Mouse (Mus musculus) cerebellum, adult 9-10 months (tissue): Measurements from ENCODE around the gene Fam69b.

Experiments used
- DNase-seq: peaks from one replicate; pipeline ENCODE4 v3.0.0; 2022

Gene Fam69b

DNA sequence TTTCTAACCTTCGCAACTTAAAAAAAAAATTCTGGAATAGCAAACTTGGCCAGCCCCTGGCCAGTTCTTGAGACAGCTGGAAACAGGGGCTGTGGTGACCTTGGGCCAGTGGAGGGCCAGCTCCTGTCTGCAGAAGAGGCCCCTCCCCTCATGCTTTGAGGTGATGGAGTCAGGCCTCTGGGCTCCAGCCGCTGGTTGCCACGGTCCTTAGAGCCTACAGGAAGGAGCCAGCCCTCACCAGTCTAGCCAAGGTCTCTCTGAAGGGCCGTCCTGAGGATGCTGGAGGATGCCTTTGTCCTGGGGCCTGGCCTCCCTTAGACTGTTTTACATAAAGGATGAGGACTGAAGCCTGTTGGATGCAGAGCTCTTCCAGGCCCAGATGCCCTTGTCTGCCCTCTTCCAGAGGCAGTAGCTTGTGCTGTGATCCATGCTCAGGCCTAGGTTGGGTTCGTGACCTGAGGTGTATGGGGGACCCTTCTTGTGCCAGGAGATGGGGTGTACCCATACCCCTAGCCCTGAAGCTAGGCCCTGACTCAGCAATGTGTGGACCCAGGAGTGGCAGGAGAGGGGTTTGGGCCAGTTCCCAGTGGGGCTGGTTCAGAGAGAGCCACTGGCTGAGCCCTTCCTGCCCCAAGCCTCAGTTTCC is 658 bp downstream of the Fam69b start:
- DNase-seq, result peak; percentile 46

GRCm38 (mm10) chr2:26632541-26633395 is 4.5 kb downstream of the Fam69b start:
- DNase-seq, result no peak

- DNase-seq, result no peak
Observed at GRCm38 (mm10) chr2:26633953-26634530, 5.8 kb downstream of the Fam69b start.

DNA sequence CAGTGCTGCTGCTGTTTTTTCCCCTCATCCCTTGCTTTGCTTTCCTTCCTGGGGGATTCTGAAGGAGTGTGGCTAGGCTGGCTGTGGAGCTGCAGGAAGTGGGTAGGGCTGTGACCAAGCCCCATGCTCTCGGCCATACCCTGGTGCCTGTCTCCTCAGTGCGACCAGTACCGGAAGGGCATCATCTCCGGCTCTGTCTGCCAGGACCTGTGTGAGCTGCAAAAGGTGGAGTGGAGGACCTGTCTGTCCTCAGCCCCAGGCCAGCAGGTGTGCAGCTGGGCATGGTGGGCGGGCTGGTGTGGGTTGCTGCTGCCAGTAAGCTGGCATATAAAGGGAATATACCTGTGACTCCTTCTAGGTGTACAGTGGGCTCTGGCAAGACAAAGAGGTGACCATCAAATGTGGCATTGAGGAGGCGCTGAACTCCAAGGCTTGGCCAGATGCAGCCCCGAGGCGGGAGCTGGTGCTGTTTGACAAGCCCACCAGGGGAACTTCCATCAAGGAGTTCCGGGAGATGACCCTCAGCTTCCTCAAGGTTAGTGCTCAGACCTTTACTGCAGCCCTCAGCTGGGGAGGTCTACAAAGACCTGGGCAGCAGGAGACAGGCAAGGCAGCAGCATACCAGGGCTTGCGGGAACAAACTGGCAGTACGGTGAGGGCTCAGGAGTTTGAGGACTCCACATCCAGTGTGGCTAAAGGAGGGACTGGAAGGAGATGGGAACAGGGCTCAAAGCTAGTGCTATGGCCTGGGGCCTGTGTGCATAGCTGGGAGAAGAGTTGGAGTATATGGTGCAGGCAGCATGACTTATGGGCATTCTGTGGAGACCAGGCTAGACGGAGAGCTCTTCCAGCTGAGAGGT is 6.6 kb downstream of the Fam69b start:
- DNase-seq, result no peak

DNA sequence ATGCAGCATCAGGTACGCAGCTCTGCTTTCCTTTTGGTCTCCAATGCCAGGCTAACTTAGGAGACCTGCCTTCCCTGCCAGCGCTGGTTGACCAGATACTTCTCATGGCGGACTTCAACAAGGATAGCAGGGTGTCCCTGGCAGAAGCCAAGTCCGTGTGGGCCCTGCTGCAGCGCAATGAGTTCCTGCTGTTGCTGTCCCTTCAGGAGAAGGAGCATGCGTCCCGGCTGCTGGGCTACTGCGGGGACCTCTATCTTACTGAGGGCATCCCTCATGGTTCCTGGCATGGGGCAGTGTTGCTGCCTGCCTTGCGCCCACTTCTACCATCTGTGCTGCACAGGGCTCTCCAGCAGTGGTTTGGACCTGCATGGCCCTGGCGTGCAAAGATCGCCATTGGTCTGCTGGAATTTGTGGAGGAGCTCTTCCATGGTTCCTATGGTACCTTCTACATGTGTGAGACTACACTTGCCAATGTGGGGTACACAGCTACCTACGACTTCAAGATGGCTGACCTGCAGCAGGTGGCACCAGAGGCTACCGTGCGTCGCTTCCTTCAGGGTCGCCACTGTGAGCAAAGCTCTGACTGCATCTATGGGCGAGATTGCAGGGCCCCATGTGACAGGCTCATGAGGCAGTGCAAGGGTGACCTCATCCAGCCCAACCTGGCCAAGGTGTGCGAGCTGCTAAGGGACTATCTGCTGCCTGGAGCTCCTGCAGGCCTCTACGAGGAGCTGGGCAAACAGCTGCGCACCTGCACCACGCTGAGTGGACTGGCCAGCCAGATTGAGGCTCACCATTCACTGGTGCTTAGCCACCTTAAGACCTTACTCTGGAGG is 7.5 kb downstream of the Fam69b start:
- peak; percentile 23 for DNase-seq

DNA sequence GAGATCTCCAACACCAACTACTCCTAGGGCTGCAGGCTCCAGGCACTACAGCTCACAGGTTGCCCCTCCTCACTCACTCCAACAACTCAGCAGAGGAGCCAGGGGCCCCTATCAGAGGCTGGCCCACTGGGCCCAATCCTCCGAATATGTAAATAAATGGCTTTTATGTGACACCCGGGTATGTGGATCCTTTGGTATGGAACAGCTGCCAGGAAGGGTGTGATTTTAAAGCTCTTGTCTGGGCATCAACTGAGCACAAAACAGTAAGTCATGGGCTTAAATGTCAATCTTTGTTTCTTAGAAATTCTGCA is 8.0 kb downstream of the Fam69b start:
- no peak for DNase-seq

DNA sequence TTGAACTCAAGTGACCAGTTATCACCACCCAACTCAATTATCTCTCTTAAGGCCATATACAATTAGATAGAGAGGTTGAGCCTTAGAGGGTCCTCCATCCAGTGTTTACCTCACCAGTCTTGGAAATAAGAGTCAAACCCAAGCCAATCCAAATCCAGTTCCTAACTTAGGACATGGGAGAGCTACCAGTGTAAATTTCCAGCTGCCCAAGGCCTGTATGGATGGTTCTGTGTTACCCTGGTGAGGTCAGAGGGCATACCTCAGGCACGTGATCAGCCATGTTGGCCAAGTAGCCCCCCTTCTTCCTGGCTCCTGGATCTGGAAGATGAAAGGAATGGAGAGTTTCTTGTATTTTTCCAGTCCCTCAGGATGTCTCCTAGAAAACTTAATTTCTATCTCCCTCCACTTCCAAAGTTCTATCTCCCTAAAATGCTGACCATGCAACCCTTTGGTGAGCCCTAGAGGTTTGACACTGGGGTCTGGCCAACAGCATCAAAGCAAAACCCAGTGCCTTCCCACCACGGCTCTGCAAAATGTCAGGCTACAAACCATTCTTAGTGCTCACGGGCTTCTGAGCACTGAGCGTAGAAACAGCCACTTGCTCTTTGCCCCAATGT is 9.2 kb downstream of the Fam69b start:
- no peak for DNase-seq

DNA sequence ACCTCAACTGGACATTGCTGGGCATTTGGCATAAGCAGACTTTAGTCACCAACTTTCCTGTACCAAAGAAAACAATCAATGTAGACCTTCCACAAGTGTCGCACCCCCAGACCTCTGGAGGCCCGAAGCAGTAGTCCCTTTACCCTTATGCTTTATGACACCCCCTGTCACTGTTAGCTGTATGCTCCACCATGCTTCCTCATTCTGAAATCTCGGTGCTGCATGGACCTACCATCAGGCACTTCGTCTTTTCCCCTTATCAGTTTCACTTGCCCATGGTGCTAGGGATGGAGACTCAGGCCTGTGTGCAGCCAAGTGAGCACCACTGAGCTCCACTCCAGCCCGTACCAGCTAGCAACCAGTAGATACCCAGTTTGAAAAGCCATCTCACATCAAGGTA is 9.8 kb downstream of the Fam69b start:
- no peak for DNase-seq

DNA sequence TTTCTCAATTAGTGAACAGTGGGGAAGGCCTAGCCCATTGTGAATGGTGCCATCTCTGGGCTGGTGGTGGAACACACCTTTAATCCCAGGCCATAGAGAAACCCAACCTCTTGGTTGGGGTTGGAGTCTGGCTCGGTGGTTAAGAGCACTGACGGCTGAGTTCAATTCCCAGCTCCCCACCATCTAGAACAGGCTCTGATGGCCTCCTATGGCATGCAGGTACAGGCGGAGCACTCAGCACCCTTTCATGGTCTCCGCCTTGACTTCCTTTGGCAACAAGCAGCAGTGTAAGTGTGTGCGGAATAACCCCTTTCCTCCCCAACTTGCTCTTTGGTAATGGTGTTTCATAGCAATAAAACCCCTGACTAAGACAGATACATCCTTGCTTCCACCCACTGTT is 10.3 kb downstream of the Fam69b start:
- DNase-seq, result peak; percentile 20

DNA sequence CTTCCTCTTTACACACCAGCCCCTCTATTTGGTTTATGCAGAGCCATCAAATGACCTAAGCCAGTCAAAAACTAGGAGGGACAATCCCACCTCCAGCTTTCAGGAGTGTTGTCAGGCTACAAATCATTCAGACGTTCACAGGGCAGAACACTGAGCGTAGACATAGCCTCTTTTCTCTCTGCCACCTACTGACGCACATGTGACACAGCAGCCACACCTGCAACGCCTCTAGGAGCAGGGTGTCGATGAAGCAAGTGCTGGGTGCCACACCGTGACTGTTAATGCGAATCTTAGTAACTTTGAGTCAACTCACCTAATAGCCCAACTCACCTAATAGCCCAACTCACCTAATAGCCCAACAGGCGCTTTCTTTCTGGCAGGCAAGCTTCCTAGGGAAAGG is 10.8 kb downstream of the Fam69b start:
- peak; percentile 28 for DNase-seq

DNA sequence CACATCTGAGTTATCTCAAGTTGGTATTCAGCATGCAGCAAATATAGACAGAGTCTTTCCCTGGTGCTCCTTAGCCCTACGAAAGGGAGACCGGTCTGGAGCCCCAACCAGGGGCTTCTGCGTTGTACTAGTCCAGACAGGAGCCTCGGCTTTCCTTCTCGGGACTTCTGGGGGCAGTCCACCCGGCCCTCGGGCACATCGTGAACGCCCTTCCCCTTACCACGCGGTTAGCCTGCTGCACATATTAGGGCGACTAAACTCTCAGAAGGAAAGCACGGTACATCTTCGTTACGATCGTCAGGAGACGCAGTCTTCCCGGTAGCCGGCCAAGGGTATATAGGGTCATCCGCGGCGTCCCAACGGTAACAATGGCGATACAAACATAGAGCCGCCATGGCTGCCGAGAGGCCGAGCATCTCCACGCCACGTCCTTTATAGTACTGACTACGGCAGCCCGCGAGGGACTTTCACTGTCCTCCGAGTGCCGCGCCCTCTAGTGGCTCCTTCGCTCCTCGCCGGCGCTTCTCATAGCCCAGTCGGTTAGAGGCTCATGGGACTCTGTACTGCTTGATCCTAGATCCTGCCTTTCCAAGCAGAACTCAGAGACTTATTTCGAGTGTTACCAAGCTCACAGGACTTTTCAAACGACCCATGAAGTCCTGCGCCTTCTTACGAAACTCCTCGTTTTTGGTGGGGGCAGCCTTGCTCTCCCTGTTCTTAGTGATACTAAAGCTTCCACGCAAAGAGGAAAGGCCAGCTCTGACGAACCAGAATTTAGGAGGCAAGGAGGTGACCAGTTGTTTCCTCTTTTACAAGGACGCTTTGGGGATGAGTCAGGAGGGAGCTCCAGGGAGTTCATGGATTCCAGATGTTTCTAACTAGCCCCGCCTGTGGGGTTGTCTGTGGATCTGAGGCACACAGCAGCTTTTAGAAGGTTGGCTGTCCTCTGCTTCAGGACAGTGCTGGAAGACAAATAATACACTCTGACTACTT is 11.9 kb downstream of the Fam69b start:
- peak; percentile 97 for DNase-seq

- no peak for DNase-seq
Observed at GRCm38 (mm10) chr2:26641006-26641647, 12.9 kb downstream of the Fam69b start.

DNA sequence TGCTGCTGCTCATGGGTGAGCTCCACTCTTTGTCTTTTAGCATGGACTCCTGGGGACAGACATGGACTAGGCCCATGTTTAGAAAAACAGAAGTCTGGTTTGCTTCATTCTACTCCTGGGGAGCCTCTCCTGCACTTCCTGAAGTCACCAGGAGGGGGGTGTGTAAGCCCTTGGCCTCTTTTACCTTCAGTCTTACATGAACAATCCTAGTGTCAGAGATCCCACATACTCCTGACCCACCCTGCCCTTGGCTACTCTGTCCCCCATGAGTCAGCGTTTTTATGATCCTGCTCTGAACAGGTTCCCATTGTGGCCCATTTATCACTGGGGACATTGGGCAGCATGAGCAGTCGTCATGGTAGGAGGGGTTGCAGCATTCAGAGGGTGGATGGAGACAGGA is 15.7 kb downstream of the Fam69b start:
- no peak for DNase-seq

- peak; percentile 79 for DNase-seq
Observed at GRCm38 (mm10) chr2:26646643-26647293, 18.5 kb downstream of the Fam69b start.

DNA sequence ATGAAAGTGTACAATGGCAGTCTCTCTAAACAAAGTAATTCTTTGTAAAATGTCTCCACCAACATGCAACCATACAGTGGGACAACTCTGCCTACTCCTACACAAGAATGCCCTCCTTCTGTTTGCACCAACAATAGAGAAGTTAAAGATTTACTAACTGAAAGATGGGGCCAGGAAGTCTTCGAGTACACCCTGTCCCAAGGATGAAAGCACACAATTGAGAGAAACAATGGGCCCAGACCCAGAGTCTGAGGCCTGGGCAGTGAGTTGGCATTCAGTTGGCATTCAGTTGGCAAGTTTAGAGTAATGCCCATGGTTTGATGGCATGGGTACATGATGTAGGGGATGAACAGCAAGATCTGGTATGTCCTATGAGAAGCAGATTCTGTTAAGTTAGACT is 26.4 kb downstream of the Fam69b start:
- no peak for DNase-seq

- DNase-seq, result no peak
Observed at GRCm38 (mm10) chr2:26657426-26657825, 29.2 kb downstream of the Fam69b start.

- no peak for DNase-seq
Observed at GRCm38 (mm10) chr2:26661143-26661752, 33.0 kb downstream of the Fam69b start.

DNA sequence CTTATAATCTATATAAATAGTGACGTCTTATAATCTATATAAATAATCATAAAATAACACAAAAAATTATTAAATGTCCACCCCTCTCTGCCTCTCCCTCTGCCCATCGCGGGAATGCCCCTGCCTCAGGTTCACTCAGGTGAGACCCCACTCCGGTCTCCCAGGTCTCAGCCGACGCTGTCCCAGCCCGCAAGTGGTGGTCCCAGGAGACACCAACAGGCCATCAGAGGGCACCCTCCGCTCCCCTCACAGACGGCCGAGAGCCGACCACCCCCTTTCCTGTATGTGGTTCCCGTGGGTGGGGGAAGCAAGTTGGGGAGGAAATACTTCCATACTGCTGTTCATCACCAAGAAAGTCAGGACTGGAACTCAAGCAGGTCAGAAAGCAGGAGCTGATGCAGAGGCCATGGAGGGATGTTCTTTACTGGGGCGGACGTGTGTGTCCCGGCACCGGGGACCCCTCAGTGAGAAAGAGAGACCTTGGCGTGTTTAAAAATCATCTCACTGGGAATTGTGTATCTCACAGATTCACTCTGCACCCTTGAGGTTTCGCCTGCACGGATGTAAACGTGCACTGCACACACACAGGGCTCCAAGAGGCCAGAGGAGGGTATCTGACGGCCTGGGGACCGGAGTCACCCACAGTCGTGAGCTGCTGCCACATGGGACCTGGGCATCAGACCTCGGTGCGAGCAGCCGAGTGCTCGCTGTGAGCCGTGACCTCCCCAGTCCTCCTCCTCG is 33.7 kb downstream of the Fam69b start:
- DNase-seq, result no peak
